Mouse (Mus musculus) stomach, postnatal 0 days (tissue): ENCODE measurements around the gene Syk.

ENCODE experiments used
- CTCF ChIP-seq: IDR thresholded peaks from 2 replicates; pipeline ENCODE4 v1.5.1; 2016; ENCODE audit warnings: antibody characterized with exemption, low read depth, mild to moderate bottlenecking, moderate library complexity
- EP300 ChIP-seq: optimal IDR thresholded peaks from 2 replicates; pipeline ENCODE3; 2016; ENCODE audit warnings: antibody characterized with exemption

DNA sequence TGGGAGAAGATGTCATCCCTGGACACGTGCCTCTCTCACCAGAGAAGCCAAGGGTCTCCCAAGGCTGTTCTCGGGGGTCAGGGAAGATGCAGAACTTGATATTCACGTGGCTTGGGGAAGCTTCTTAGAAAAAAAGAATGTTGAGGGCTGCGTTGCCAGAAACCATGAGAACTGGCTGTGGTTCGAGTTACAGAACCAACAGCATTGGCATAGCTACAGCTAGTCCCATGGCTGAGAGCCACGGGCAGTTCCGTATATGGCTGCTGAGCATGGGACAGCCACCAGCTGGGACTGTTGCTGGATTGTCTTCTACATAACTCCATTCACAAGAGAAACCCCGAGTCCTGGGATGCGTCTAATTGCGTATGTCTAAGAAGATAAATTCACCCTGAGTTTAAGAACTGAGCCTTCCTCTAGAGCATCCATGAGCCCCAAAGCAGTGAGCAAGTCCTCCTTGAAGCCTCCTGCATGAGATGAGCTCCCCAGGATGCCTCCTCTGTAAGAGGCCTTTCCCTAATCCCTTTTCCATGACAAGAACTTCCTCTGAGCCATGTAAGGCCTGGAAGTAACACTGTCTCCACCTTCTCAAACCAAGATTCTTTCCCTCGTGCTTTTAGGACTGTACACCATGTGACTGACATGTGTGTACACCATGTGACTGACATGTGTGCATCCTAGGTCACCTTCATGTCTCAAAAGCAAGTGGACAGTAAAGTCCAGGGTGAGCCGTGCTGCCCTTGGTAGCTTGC, 71.3 kb downstream of the Syk start:
- TF ChIP-seq CTCF (no peak), EP300 (no peak)
